Mouse (Mus musculus): ENCODE measurements at regions not wholly inside any gene's neighbourhood (a gene's known extent, or its start where the extent isn't known, plus 50 kb on each side); places are given as distances from the start of the nearest gene placed in this dataset.
"Not testable (repeated sequence)": the region's sequence is repeated elsewhere in the genome, so short reads cannot be mapped to it uniquely, and the experiment has no call there.

GRCm38 (mm10) chr13:97333801-97334534 lies 93.1 kb downstream of the Enc1 start:
- no peaks in the 10 kb centered on the region for H3K27me3 ChIP-seq (replicated peaks; ENCODE audit: control insufficient read depth, insufficient read depth, low read length)
- H3K36me3 ChIP-seq (ENCODE audit: control insufficient read depth, insufficient read depth, low read length): no peaks in the 10 kb centered on the region
- H3K27ac ChIP-seq (ENCODE audit: insufficient read depth, low read depth, low read length): no peak overlapping the region
- no peak for DNase-seq
- TF ChIP-seq POLR2A (IDR thresholded peaks at IDR 0.05; ENCODE audit: low read depth, low read length): no peak
- TF ChIP-seq CTCF (conservative IDR thresholded peaks at IDR 0.05; ENCODE audit: insufficient read depth, insufficient read length, low read depth, low read length): no peak
- no peak overlapping the region for H3K4me3 ChIP-seq (ENCODE audit: insufficient read depth, low read depth, low read length)
- 52% methylated on average over 10 of the region's 10 CpGs for WGBS
- H3K4me1 ChIP-seq (ENCODE audit: control insufficient read depth, insufficient read depth, low read length): no peaks in the 10 kb centered on the region

GRCm38 (mm10) chr13:97331072-97331471 lies 90.2 kb downstream of the Enc1 start:
- Histone ChIP-seq H3K4me3 (ENCODE audit: insufficient read depth, low read depth, low read length) (no peak overlapping the region), H3K4me1 (ENCODE audit: control insufficient read depth, insufficient read depth, low read length) (no peaks in the 10 kb centered on the region), H3K27me3 (replicated peaks; ENCODE audit: control insufficient read depth, insufficient read depth, low read length) (no peaks in the 10 kb centered on the region), H3K36me3 (ENCODE audit: control insufficient read depth, insufficient read depth, low read length) (no peaks in the 10 kb centered on the region), H3K27ac (ENCODE audit: insufficient read depth, low read depth, low read length) (no peak overlapping the region)
- DNase-seq: no peak
- 94% methylated on average over 14 of the region's 14 CpGs for WGBS
- no peak for TF ChIP-seq CTCF (conservative IDR thresholded peaks at IDR 0.05; ENCODE audit: insufficient read depth, insufficient read length, low read depth, low read length)
- TF ChIP-seq POLR2A (IDR thresholded peaks at IDR 0.05; ENCODE audit: low read depth, low read length): no peak

- H3K36me3 ChIP-seq (ENCODE audit: control insufficient read depth, insufficient read depth, low read length); H3K4me1 ChIP-seq (ENCODE audit: control insufficient read depth, insufficient read depth, low read length); H3K4me3 ChIP-seq (ENCODE audit: insufficient read depth, low read depth, low read length); H3K27ac ChIP-seq (ENCODE audit: insufficient read depth, low read depth, low read length); DNase-seq; H3K27me3 ChIP-seq (replicated peaks; ENCODE audit: control insufficient read depth, insufficient read depth, low read length): not testable (repeated sequence)
- 70% methylated on average over 4 of the region's 4 CpGs for WGBS
Measured at GRCm38 (mm10) chr13:97321307-97321706, 80.4 kb downstream of the Enc1 start.

- Histone ChIP-seq H3K4me3 (ENCODE audit: insufficient read depth, low read depth, low read length) (no peak overlapping the region), H3K4me1 (ENCODE audit: control insufficient read depth, insufficient read depth, low read length) (peaks cover 3% of the 10 kb centered on the region; the same call in 1 of the 2 replicates), H3K27me3 (replicated peaks; ENCODE audit: control insufficient read depth, insufficient read depth, low read length) (no peaks in the 10 kb centered on the region), H3K27ac (ENCODE audit: insufficient read depth, low read depth, low read length) (no peak overlapping the region), H3K36me3 (ENCODE audit: control insufficient read depth, insufficient read depth, low read length) (no peaks in the 10 kb centered on the region)
- TF ChIP-seq CTCF (conservative IDR thresholded peaks at IDR 0.05; ENCODE audit: insufficient read depth, insufficient read length, low read depth, low read length) (no peak), POLR2A (IDR thresholded peaks at IDR 0.05; ENCODE audit: low read depth, low read length) (no peak)
- DNase-seq: no peak
- 26% methylated on average over 4 of the region's 4 CpGs for WGBS
Measured at GRCm38 (mm10) chr13:97320756-97321155, 79.9 kb downstream of the Enc1 start.

GRCm38 (mm10) chr13:97320298-97320697 lies 79.4 kb downstream of the Enc1 start:
- TF ChIP-seq CTCF (conservative IDR thresholded peaks at IDR 0.05; ENCODE audit: insufficient read depth, insufficient read length, low read depth, low read length) (no peak), POLR2A (IDR thresholded peaks at IDR 0.05; ENCODE audit: low read depth, low read length) (no peak)
- H3K27me3 ChIP-seq (replicated peaks; ENCODE audit: control insufficient read depth, insufficient read depth, low read length): no peaks in the 10 kb centered on the region
- no peak overlapping the region for H3K4me3 ChIP-seq (ENCODE audit: insufficient read depth, low read depth, low read length)
- no peak overlapping the region for H3K27ac ChIP-seq (ENCODE audit: insufficient read depth, low read depth, low read length)
- 97% methylated on average over 1 of the region's 1 CpGs for WGBS
- no peaks in the 10 kb centered on the region for H3K36me3 ChIP-seq (ENCODE audit: control insufficient read depth, insufficient read depth, low read length)
- peaks cover 3% of the 10 kb centered on the region; the same call in 1 of the 2 replicates for H3K4me1 ChIP-seq (ENCODE audit: control insufficient read depth, insufficient read depth, low read length)
- DNase-seq: no peak

GRCm38 (mm10) chr13:97317633-97318032 lies 76.7 kb downstream of the Enc1 start:
- 38% methylated on average over 3 of the region's 3 CpGs for WGBS
- H3K36me3 ChIP-seq (ENCODE audit: control insufficient read depth, insufficient read depth, low read length): no peaks in the 10 kb centered on the region

GRCm38 (mm10) chr13:97312420-97313370 lies 71.8 kb downstream of the Enc1 start:
- WGBS: 72% methylated on average over 16 of the region's 16 CpGs
- no peaks in the 10 kb centered on the region for H3K27me3 ChIP-seq (replicated peaks; ENCODE audit: control insufficient read depth, insufficient read depth, low read length)
- no peak overlapping the region for H3K4me3 ChIP-seq (ENCODE audit: insufficient read depth, low read depth, low read length)
- no peaks in the 10 kb centered on the region for H3K36me3 ChIP-seq (ENCODE audit: control insufficient read depth, insufficient read depth, low read length)
- H3K27ac ChIP-seq (ENCODE audit: insufficient read depth, low read depth, low read length): no peak overlapping the region
- peaks cover 23% of the 10 kb centered on the region for H3K4me1 ChIP-seq (ENCODE audit: control insufficient read depth, insufficient read depth, low read length)
- peak; percentile 30 for DNase-seq
- TF ChIP-seq POLR2A (IDR thresholded peaks at IDR 0.05; ENCODE audit: low read depth, low read length) (no peak), CTCF (conservative IDR thresholded peaks at IDR 0.05; ENCODE audit: insufficient read depth, insufficient read length, low read depth, low read length) (no peak)

More at GRCm38 (mm10) chr13:97317633-97318032, 76.7 kb downstream of the Enc1 start:
- TF ChIP-seq POLR2A (IDR thresholded peaks at IDR 0.05; ENCODE audit: low read depth, low read length) (no peak), CTCF (conservative IDR thresholded peaks at IDR 0.05; ENCODE audit: insufficient read depth, insufficient read length, low read depth, low read length) (no peak)
- no peak for DNase-seq
- Histone ChIP-seq H3K27me3 (replicated peaks; ENCODE audit: control insufficient read depth, insufficient read depth, low read length) (no peaks in the 10 kb centered on the region), H3K4me1 (ENCODE audit: control insufficient read depth, insufficient read depth, low read length) (peaks cover 7% of the 10 kb centered on the region), H3K27ac (ENCODE audit: insufficient read depth, low read depth, low read length) (no peak overlapping the region), H3K4me3 (ENCODE audit: insufficient read depth, low read depth, low read length) (no peak overlapping the region)
